27 mouse cellular contexts compared by ENCODE assay signal in genomic region chr17:57795408-57795807, GRCm38 (mm10). TPM values are rescaled to one million over a fixed set of nuclear protein-coding genes. Genes with fewer than 3 reads are reported as not detected.
"Had no signal": no experiment of that assay in that cellular context is flagged by ENCODE, and none has a peak within 500 bp of the region (broad histone marks: within the 10 kb centered on the region; RNA-seq: fewer than 3 reads in every experiment).

No protein-coding gene starts in this region.

- H3K9ac ChIP-seq: liver, embryonic 15.5 days; liver, postnatal 0 days; lung, embryonic 15.5 days; midbrain, embryonic 13.5 days; midbrain, embryonic 15.5 days; neural tube, embryonic 12.5 days had no signal

- H3K4me3 ChIP-seq: liver, embryonic 15.5 days; lung, embryonic 15.5 days; megakaryocyte, embryonic 14.5 days; midbrain, embryonic 13.5 days; midbrain, embryonic 15.5 days; neural tube, embryonic 12.5 days had no signal

- H3K36me3 ChIP-seq: liver, embryonic 15.5 days; lung, embryonic 15.5 days; midbrain, embryonic 13.5 days; midbrain, embryonic 15.5 days; neural tube, embryonic 12.5 days had no signal

- H3K4me1 ChIP-seq: liver, embryonic 15.5 days; lung, embryonic 15.5 days; megakaryocyte, embryonic 14.5 days; midbrain, embryonic 15.5 days; neural tube, embryonic 12.5 days had no signal

- ATAC-seq: liver, postnatal 0 days; lung, postnatal 0 days; midbrain, embryonic 13.5 days; midbrain, embryonic 15.5 days had no signal

- H3K9me3 ChIP-seq: liver, embryonic 15.5 days; lung, embryonic 15.5 days; megakaryocyte, embryonic 14.5 days; midbrain, embryonic 13.5 days; midbrain, embryonic 15.5 days; neural tube, embryonic 12.5 days had no signal

- H3K27ac ChIP-seq: liver, embryonic 15.5 days; lung, embryonic 15.5 days; macrophage; midbrain, embryonic 13.5 days; midbrain, embryonic 15.5 days; neural tube, embryonic 12.5 days had no signal

- H3K4me2 ChIP-seq: liver, embryonic 15.5 days; lung, embryonic 15.5 days; midbrain, embryonic 11.5 days; midbrain, embryonic 13.5 days; midbrain, embryonic 15.5 days; neural tube, embryonic 12.5 days had no signal

- H3K27me3 ChIP-seq: liver, embryonic 15.5 days; lung, embryonic 15.5 days; megakaryocyte, embryonic 14.5 days; midbrain, embryonic 13.5 days; midbrain, embryonic 15.5 days; neural tube, embryonic 12.5 days had no signal

- DNase-seq: liver, postnatal 0 days; lung, adult 2 months; lung, postnatal 14 days; lung, postnatal 36 days; right cerebral cortex, postnatal 25 days; right cerebral cortex, postnatal 4 days; spleen, adult 18-20 months; thymus, adult 18-20 months; thymus, postnatal 14 days; thymus, postnatal 36 days had no signal

RNA-seq across cellular contexts. Expression of gene Cntnap5c, which starts 26.0 kb away (rescaled TPM):
- total RNA-seq: megakaryocyte progenitor cell, adult 5-6 weeks; monocyte, adult 5-6 weeks; neutrophil, adult 5-6 weeks had no signal
- polyA plus RNA-seq: liver, embryonic 15.5 days; liver, postnatal 0 days; lung, adult 2 months; lung, embryonic 15.5 days; lung, postnatal 0 days; macrophage; small intestine, adult 2 months; stomach, embryonic 14.5 days; thymus, postnatal 0 days had no signal

RNA-seq across cellular contexts. Expression of gene Gm21834, which starts 53.4 kb away (rescaled TPM):
- total RNA-seq: megakaryocyte progenitor cell, adult 5-6 weeks; midbrain, postnatal 0 days; monocyte, adult 5-6 weeks; neutrophil, adult 5-6 weeks had no signal
- polyA plus RNA-seq: liver, embryonic 15.5 days; liver, postnatal 0 days; lung, adult 2 months; lung, embryonic 15.5 days; lung, postnatal 0 days; macrophage; midbrain, embryonic 11.5 days; midbrain, embryonic 13.5 days; midbrain, embryonic 15.5 days; midbrain, postnatal 0 days; neural tube, embryonic 12.5 days; neural tube, embryonic 14.5 days; small intestine, adult 2 months; stomach, embryonic 14.5 days; thymus, postnatal 0 days had no signal
